Mouse (Mus musculus): ENCODE data around the gene Cfdp1.

Gene Cfdp1

GRCm38 (mm10) chr8:111765096-111765495 is 89.0 kb downstream of the Cfdp1 start:
- no peak for DNase-seq

- DNase-seq = no peak
Measured at GRCm38 (mm10) chr8:111760708-111761107, 93.4 kb downstream of the Cfdp1 start.

GRCm38 (mm10) chr8:111758817-111759216 is 95.3 kb downstream of the Cfdp1 start:
- no peak for DNase-seq

GRCm38 (mm10) chr8:111757599-111757998 is 96.5 kb downstream of the Cfdp1 start:
- DNase-seq = no peak

GRCm38 (mm10) chr8:111754736-111755135 is 99.4 kb downstream of the Cfdp1 start:
- DNase-seq = no peak

- no peak for DNase-seq
Measured at GRCm38 (mm10) chr8:111754088-111754487, 100.0 kb downstream of the Cfdp1 start.

GRCm38 (mm10) chr8:111748766-111749165 is 105.3 kb downstream of the Cfdp1 start:
- DNase-seq = no peak

- DNase-seq = no peak
Measured at GRCm38 (mm10) chr8:111747866-111748649, 106.0 kb downstream of the Cfdp1 start.

- DNase-seq = no peak
Measured at GRCm38 (mm10) chr8:111746582-111747465, 107.3 kb downstream of the Cfdp1 start.

- peak; percentile 51 for DNase-seq
Measured at GRCm38 (mm10) chr8:111745591-111746418, 108.3 kb downstream of the Cfdp1 start.

GRCm38 (mm10) chr8:111745086-111745485 is 109.0 kb downstream of the Cfdp1 start:
- no peak for DNase-seq

GRCm38 (mm10) chr8:111743792-111744696 is 110.0 kb downstream of the Cfdp1 start, which contains the start of gene Bcar1:
Gene Bcar1 (minus strand): TSS chr8:111743809.
- DNase-seq = no peak

GRCm38 (mm10) chr8:111743101-111743791 is 110.8 kb downstream of the Cfdp1 start:
- no peak for DNase-seq

GRCm38 (mm10) chr8:111742261-111743037 is 111.6 kb downstream of the Cfdp1 start:
- DNase-seq = no peak

GRCm38 (mm10) chr8:111741556-111741955 is 112.5 kb downstream of the Cfdp1 start:
- no peak for DNase-seq

- DNase-seq = no peak
Measured at GRCm38 (mm10) chr8:111740994-111741393, 113.1 kb downstream of the Cfdp1 start.

- no peak for DNase-seq
Measured at GRCm38 (mm10) chr8:111740301-111740711, 113.8 kb downstream of the Cfdp1 start.

GRCm38 (mm10) chr8:111739604-111740003 is 114.5 kb downstream of the Cfdp1 start:
- no peak for DNase-seq

- DNase-seq = no peak
Measured at GRCm38 (mm10) chr8:111738867-111739266, 115.2 kb downstream of the Cfdp1 start.

GRCm38 (mm10) chr8:111736321-111736720 is 117.8 kb downstream of the Cfdp1 start:
- DNase-seq = peak; percentile 4

Data from thymus, postnatal 4 days (tissue).